26 mouse cellular contexts compared by ENCODE assay signal in genomic region chr1:186964143-186964875, GRCm38 (mm10). TPM values are rescaled to one million over a fixed set of nuclear protein-coding genes. Genes with fewer than 3 reads are reported as not detected.
A peak's percentile ranks its signal among the peaks of the same experiment; 100 is the strongest.
DNase-seq lines count a peak whose midpoint lies in the region; ATAC-seq lines count a peak whose summit lies in the region.
"Had no signal": no experiment of that assay in that cellular context is flagged by ENCODE, and none has a peak within 500 bp of the region (broad histone marks: within the 10 kb centered on the region; RNA-seq: fewer than 3 reads in every experiment).

No protein-coding gene starts in this region.

- no peak overlapping the region for H3K27ac ChIP-seq in midbrain, embryonic 11.5 days (ENCODE audit: low read depth, low read length)
- H3K27ac ChIP-seq in midbrain, embryonic 14.5 days (replicated peaks; ENCODE audit: low read depth, low read length), result no peak overlapping the region
- no peak overlapping the region for H3K27ac ChIP-seq in midbrain, embryonic 10.5 days (replicated peaks)
- H3K27ac ChIP-seq: embryonic facial prominence, embryonic 12.5 days; forebrain, embryonic 15.5 days; heart, embryonic 10.5 days; hindbrain, embryonic 12.5 days had no signal

- H3K36me3 ChIP-seq in midbrain, embryonic 11.5 days (ENCODE audit: control insufficient read depth, insufficient read depth, low read length), result no peaks in the 10 kb centered on the region
- H3K36me3 ChIP-seq in midbrain, embryonic 14.5 days (ENCODE audit: control insufficient read depth, insufficient read depth, low read length), result no peaks in the 10 kb centered on the region
- H3K36me3 ChIP-seq in midbrain, embryonic 10.5 days, result peaks cover 10% of the 10 kb centered on the region
- H3K36me3 ChIP-seq: embryonic facial prominence, embryonic 12.5 days; forebrain, embryonic 15.5 days; heart, embryonic 10.5 days; hindbrain, embryonic 12.5 days had no signal

- peaks cover 11% of the 10 kb centered on the region; the same call in 1 of the 2 replicates for H3K9me3 ChIP-seq in midbrain, embryonic 11.5 days (ENCODE audit: control insufficient read depth, low read length)
- peaks cover 24% of the 10 kb centered on the region for H3K9me3 ChIP-seq in midbrain, embryonic 14.5 days (ENCODE audit: control insufficient read depth, low read length)
- H3K9me3 ChIP-seq in midbrain, embryonic 10.5 days (replicated peaks), result peaks cover 29% of the 10 kb centered on the region

- ATAC-seq in midbrain, embryonic 11.5 days (ENCODE audit: low FRiP score), result no peak
- no peak for ATAC-seq in midbrain, embryonic 14.5 days (ENCODE audit: low FRiP score, low TSS enrichment)
- ATAC-seq in megakaryocyte, adult 5-6 weeks (ENCODE audit: poor library complexity, severe bottlenecking), result no peak
- ATAC-seq: activated CD4-positive, CD25-positive, alpha-beta regulatory T cell, adult 4 months; forebrain, embryonic 15.5 days; Patski had no signal

- WGBS in midbrain, embryonic 11.5 days, result 71% methylated on average over 4 of the region's 4 CpGs
- WGBS in midbrain, embryonic 14.5 days, result 78% methylated on average over 4 of the region's 4 CpGs
- 13% methylated on average over 4 of the region's 4 CpGs for WGBS in large intestine, adult 2 months
- 76% methylated on average over 4 of the region's 4 CpGs for WGBS in midbrain, embryonic 10.5 days

- H3K4me2 ChIP-seq in midbrain, embryonic 11.5 days, result no peak overlapping the region
- no peak overlapping the region for H3K4me2 ChIP-seq in midbrain, embryonic 14.5 days (ENCODE audit: low read length)
- H3K4me2 ChIP-seq: embryonic facial prominence, embryonic 12.5 days; forebrain, embryonic 15.5 days; hindbrain, embryonic 12.5 days had no signal

- DNase-seq in adrenal gland, postnatal 10 days, result peak; percentile 6
- DNase-seq in adrenal gland, postnatal 36 days, result no peak
- peak; percentile 21 for DNase-seq in midbrain, embryonic 11.5 days (ENCODE audit: low spot score, missing footprints)
- DNase-seq in midbrain, embryonic 14.5 days, result no peak
- DNase-seq in adipocyte (ENCODE audit: low spot score), result peak; percentile 7
- peak; percentile 21 for DNase-seq in large intestine, adult 2 months (ENCODE audit: low read depth, low spot score)
- DNase-seq in midbrain, embryonic 10.5 days (ENCODE audit: low spot score), result no peak
- DNase-seq: adrenal gland, adult 2 months; cerebellum, adult 11 months; cerebellum, adult 8-10 months; cerebellum, postnatal 14 days; gastrocnemius, postnatal 10 days; heart, adult 18-20 months; heart, postnatal 4 days had no signal

- no peak overlapping the region for H3K9ac ChIP-seq in midbrain, embryonic 11.5 days (ENCODE audit: low read length)
- no peak overlapping the region for H3K9ac ChIP-seq in midbrain, embryonic 14.5 days (replicated peaks; ENCODE audit: low read length)
- H3K9ac ChIP-seq: embryonic facial prominence, embryonic 12.5 days; forebrain, embryonic 15.5 days; hindbrain, embryonic 12.5 days had no signal

- no peaks in the 10 kb centered on the region for H3K27me3 ChIP-seq in midbrain, embryonic 11.5 days (ENCODE audit: control insufficient read depth, insufficient read depth, low read length)
- H3K27me3 ChIP-seq in midbrain, embryonic 14.5 days (ENCODE audit: control insufficient read depth, insufficient read depth, low read length), result no peaks in the 10 kb centered on the region
- H3K27me3 ChIP-seq in midbrain, embryonic 10.5 days (ENCODE audit: low read depth, poor library complexity, severe bottlenecking), result no peaks in the 10 kb centered on the region
- H3K27me3 ChIP-seq: CH12.LX; embryonic facial prominence, embryonic 12.5 days; forebrain, embryonic 15.5 days; hindbrain, embryonic 12.5 days; Patski had no signal

- no peaks in the 10 kb centered on the region for H3K4me1 ChIP-seq in midbrain, embryonic 11.5 days (ENCODE audit: control insufficient read depth, insufficient read depth, low read length)
- H3K4me1 ChIP-seq in midbrain, embryonic 14.5 days (ENCODE audit: control insufficient read depth, insufficient read depth, low read length), result no peaks in the 10 kb centered on the region
- H3K4me1 ChIP-seq in midbrain, embryonic 10.5 days, result no peaks in the 10 kb centered on the region
- H3K4me1 ChIP-seq: embryonic facial prominence, embryonic 12.5 days; forebrain, embryonic 15.5 days; heart, embryonic 10.5 days; hindbrain, embryonic 12.5 days had no signal

- no peak overlapping the region for H3K4me3 ChIP-seq in midbrain, embryonic 11.5 days (ENCODE audit: low read depth, low read length)
- H3K4me3 ChIP-seq in midbrain, embryonic 14.5 days (replicated peaks; ENCODE audit: low read depth, low read length), result no peak overlapping the region
- H3K4me3 ChIP-seq in midbrain, embryonic 10.5 days, result no peak overlapping the region
- H3K4me3 ChIP-seq: embryonic facial prominence, embryonic 12.5 days; forebrain, embryonic 15.5 days; heart, embryonic 10.5 days; hindbrain, embryonic 12.5 days had no signal

RNA-seq across cellular contexts. Expression of gene D1Pas1, which starts 2.9 kb away (rescaled TPM):
- not detected for total RNA-seq in adrenal gland, postnatal 10 days (2021)
- total RNA-seq in adrenal gland, postnatal 36 days (2021), result not detected
- 0.10 and 0.15 TPM in 2 replicates for polyA plus RNA-seq in midbrain, embryonic 11.5 days (2014; fragmentation: Nextera tagmentation; extraction: Ambion mirVana)
- polyA plus RNA-seq in midbrain, embryonic 14.5 days (2014; fragmentation: Nextera tagmentation; extraction: Ambion mirVana), result 0.12 TPM in 1 of 2 replicates, not detected in the other
- polyA plus RNA-seq in large intestine, adult 2 months (2012; rRNA removed), result not detected in 2 replicates
- not detected in 2 replicates for total RNA-seq in megakaryocyte, adult 5-6 weeks (2015)
- total RNA-seq in megakaryocyte, adult 5-6 weeks (2017), result not detected in 2 replicates
- polyA plus RNA-seq in midbrain, embryonic 10.5 days (2016; fragmentation: Nextera tagmentation; extraction: Ambion mirVana), result 0.15 and 0.27 TPM in 2 replicates
- total RNA-seq: CH12.LX; gastrocnemius, postnatal 10 days; gastrocnemius, postnatal 4 days had no signal
- polyA plus RNA-seq: activated CD4-positive, CD25-positive, alpha-beta regulatory T cell, adult 4 months; adrenal gland, adult 2 months; cortical plate, adult 2 months; embryonic facial prominence, embryonic 12.5 days; forebrain, embryonic 11.5 days; forebrain, embryonic 15.5 days; frontal cortex, adult 2 months; Patski had no signal

Comparison
In these comparisons a context has a peak if more than half of its experiments do, and no peak if none do; other contexts are left out.
1. DNase-seq: peak in adrenal gland, postnatal 10 days (single experiment), midbrain, embryonic 11.5 days (single experiment), adipocyte (single experiment) and large intestine, adult 2 months (single experiment); none in adrenal gland, postnatal 36 days (0 of 2), midbrain, embryonic 14.5 days (single experiment) and midbrain, embryonic 10.5 days (single experiment).